14 mouse cellular contexts compared by ENCODE assay signal in the genomic region with DNA sequence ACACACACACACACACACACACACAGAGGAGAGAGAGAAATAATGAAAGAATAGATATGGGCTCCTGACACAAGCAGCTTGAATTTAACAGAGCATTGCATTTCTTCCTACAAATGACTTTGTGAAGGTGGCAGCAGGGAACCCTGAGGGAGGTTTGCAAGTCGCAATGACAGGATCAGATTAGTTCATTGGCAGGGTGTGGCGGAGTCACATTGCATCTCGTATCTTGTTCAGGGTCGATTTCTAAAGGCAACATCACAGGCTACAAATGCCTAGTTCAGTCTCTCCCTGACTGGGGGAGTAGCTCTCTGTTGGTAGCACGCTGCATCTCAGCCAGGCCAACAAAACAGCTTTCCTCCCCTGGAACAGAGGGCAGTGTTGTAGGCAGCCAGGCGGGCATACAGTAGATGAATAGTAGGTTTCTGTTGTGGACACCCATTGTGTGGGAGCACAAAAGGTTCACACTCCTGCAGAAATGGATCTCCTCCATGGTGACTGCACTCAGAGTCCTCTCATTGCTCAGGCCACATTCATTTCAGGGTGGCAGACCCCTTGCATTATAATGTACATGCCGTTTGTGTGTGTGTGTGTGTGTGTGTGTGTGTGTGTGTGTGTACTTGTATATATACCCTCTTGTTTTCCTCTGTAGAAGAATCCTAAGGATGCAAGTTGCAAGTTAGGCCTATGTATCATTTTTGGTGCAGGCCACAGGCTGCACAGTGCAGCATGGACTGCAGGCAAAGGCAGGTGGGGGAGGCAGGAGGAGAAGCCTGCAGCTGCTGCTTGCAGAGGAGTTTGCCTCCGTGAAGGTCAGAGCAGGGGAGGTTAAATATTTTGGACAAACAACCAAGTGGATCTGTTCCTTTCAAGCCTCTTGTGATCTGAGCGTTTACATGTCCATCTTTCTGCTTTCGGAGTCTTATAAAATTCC. TPM values are rescaled to one million over a fixed set of nuclear protein-coding genes. Genes with fewer than 3 reads are reported as not detected.
DNase-seq lines count a peak whose midpoint lies in the region; ATAC-seq lines count a peak whose summit lies in the region.
"Had no signal": no experiment of that assay in that cellular context is flagged by ENCODE, and none has a peak within 500 bp of the region (broad histone marks: within the 10 kb centered on the region; RNA-seq: fewer than 3 reads in every experiment).

No protein-coding gene starts in this region.

- H3K4me1 ChIP-seq in neural tube, embryonic 11.5 days (ENCODE audit: control insufficient read depth, insufficient read depth, low read length), result no peaks in the 10 kb centered on the region
- H3K4me1 ChIP-seq in hindbrain, embryonic 14.5 days (replicated peaks; ENCODE audit: control insufficient read depth, insufficient read depth, low read length), result peaks cover 4% of the 10 kb centered on the region; the same call in 1 of the 2 replicates
- H3K4me1 ChIP-seq: liver, embryonic 13.5 days; stomach, embryonic 15.5 days had no signal

- no peak overlapping the region for H3K4me2 ChIP-seq in neural tube, embryonic 11.5 days (ENCODE audit: low read depth)
- H3K4me2 ChIP-seq in hindbrain, embryonic 14.5 days (replicated peaks), result no peak overlapping the region
- H3K4me2 ChIP-seq: embryonic facial prominence, embryonic 13.5 days; liver, embryonic 13.5 days; stomach, embryonic 15.5 days had no signal

- H3K27ac ChIP-seq in neural tube, embryonic 11.5 days (ENCODE audit: low read depth, low read length), result no peak overlapping the region
- peak overlapping the region; percentile 33; the same call in 1 of the 2 replicates for H3K27ac ChIP-seq in hindbrain, embryonic 14.5 days
- H3K27ac ChIP-seq: embryonic facial prominence, embryonic 13.5 days; liver, embryonic 13.5 days; stomach, embryonic 15.5 days had no signal

- peak; percentile 81 for ATAC-seq in frontal cortex, adult (ENCODE audit: low TSS enrichment)
- peak; percentile 38; the same call in 1 of the 2 replicates for ATAC-seq in neural tube, embryonic 11.5 days (ENCODE audit: insufficient read depth, low FRiP score, low TSS enrichment)
- peak; percentile 73; the same call in 1 of the 2 replicates for ATAC-seq in hindbrain, embryonic 14.5 days (ENCODE audit: low FRiP score)
- ATAC-seq in inflammation-experienced regulatory T-cells, adult 6 months, result no peak
- ATAC-seq: Patski had no signal

- no peaks in the 10 kb centered on the region for H3K9me3 ChIP-seq in neural tube, embryonic 11.5 days (ENCODE audit: control insufficient read depth, low read length)
- H3K9me3 ChIP-seq in hindbrain, embryonic 14.5 days (ENCODE audit: control insufficient read depth, low read length), result no peaks in the 10 kb centered on the region
- H3K9me3 ChIP-seq: embryonic facial prominence, embryonic 13.5 days; liver, embryonic 13.5 days; stomach, embryonic 15.5 days had no signal

- no peak overlapping the region for H3K4me3 ChIP-seq in neural tube, embryonic 11.5 days (ENCODE audit: low read depth, low read length)
- no peak overlapping the region for H3K4me3 ChIP-seq in hindbrain, embryonic 14.5 days (replicated peaks; ENCODE audit: low read length)
- H3K4me3 ChIP-seq: embryonic facial prominence, embryonic 13.5 days; liver, embryonic 13.5 days; stomach, embryonic 15.5 days had no signal

- no peaks in the 10 kb centered on the region for H3K36me3 ChIP-seq in neural tube, embryonic 11.5 days (ENCODE audit: control insufficient read depth, insufficient read depth, low read length)
- H3K36me3 ChIP-seq in hindbrain, embryonic 14.5 days (replicated peaks; ENCODE audit: control insufficient read depth, insufficient read depth), result no peaks in the 10 kb centered on the region
- H3K36me3 ChIP-seq: liver, embryonic 13.5 days; stomach, embryonic 15.5 days had no signal

- no peak overlapping the region for H3K9ac ChIP-seq in neural tube, embryonic 11.5 days (ENCODE audit: low read length)
- H3K9ac ChIP-seq in hindbrain, embryonic 14.5 days, result no peak overlapping the region
- H3K9ac ChIP-seq: embryonic facial prominence, embryonic 13.5 days; liver, embryonic 13.5 days; stomach, embryonic 15.5 days had no signal

- no peaks in the 10 kb centered on the region for H3K27me3 ChIP-seq in neural tube, embryonic 11.5 days (ENCODE audit: control insufficient read depth, insufficient read depth, low read length)
- no peaks in the 10 kb centered on the region for H3K27me3 ChIP-seq in hindbrain, embryonic 14.5 days (ENCODE audit: control insufficient read depth, insufficient read depth, low read length)
- H3K27me3 ChIP-seq: embryonic facial prominence, embryonic 13.5 days; liver, embryonic 13.5 days; Patski; stomach, embryonic 15.5 days had no signal

- 64% methylated on average over 10 of the region's 10 CpGs for WGBS in neural tube, embryonic 11.5 days
- WGBS in hindbrain, embryonic 14.5 days, result 39% methylated on average over 10 of the region's 10 CpGs

- DNase-seq in frontal cortex, postnatal 36 days (ENCODE audit: low spot score in 2 of 2), result no peak
- no peak for DNase-seq in neural tube, embryonic 11.5 days (ENCODE audit: low spot score)
- no peak for DNase-seq in neural tube, embryonic 10.5 days (ENCODE audit: extremely low spot score, low spot score)
- no peak for DNase-seq in hindbrain, embryonic 14.5 days (ENCODE audit: low spot score)
- DNase-seq in skeletal muscle tissue, adult 2 months (ENCODE audit: low read depth, low spot score), result peak; percentile 40
- no peak for DNase-seq in urinary bladder, postnatal 25 days (ENCODE audit: low spot score)
- DNase-seq: adrenal gland, postnatal 36 days; gastrocnemius, postnatal 10 days; liver, embryonic 13.5 days had no signal

RNA-seq across cellular contexts. Expression of gene Rab30, which starts 58.5 kb away (rescaled TPM):
- polyA plus RNA-seq in neural tube, embryonic 11.5 days (2014; fragmentation: Nextera tagmentation; extraction: Ambion mirVana), result 24.3 and 25.5 TPM in 2 replicates
- 24.2 and 29.6 TPM in 2 replicates for polyA plus RNA-seq in hindbrain, embryonic 14.5 days (2014; fragmentation: Nextera tagmentation; extraction: Ambion mirVana)
- polyA plus RNA-seq in inflammation-experienced regulatory T-cells, adult 6 months (2017; shearing (Covaris generic)), result under 1 TPM in 2 of 3 experiments, not detected in 1; 0.35 to 0.49 TPM

Comparison
In these comparisons a context has a peak if more than half of its experiments do, and no peak if none do; other contexts are left out.
1. RNA of gene Rab30, which starts 58.5 kb away (polyA plus RNA-seq): 24.3 to 25.5 TPM in neural tube, embryonic 11.5 days and 24.2 to 29.6 TPM in hindbrain, embryonic 14.5 days; 0.35 to 0.49 TPM in inflammation-experienced regulatory T-cells, adult 6 months; every median in the first group is over 10 times any median in the second.